Mouse (Mus musculus): ENCODE measurements around the gene Cntrl.

- TF ChIP-seq TAL1 (IDR thresholded peaks at IDR 0.05; ENCODE audit: low read length) (no peak), GATA1 (IDR thresholded peaks at IDR 0.05; ENCODE audit: low read length) (no peak)
Observed at GRCm38 (mm10) chr2:35175281-35176065, 66.2 kb downstream of the Cntrl start.

All from erythroblast, embryonic 14.5 days (primary cell).